Mouse (Mus musculus) CH12.LX (cell line): ENCODE results near the gene Casr. TPM values are rescaled to one million over a fixed set of nuclear protein-coding genes. Genes with fewer than 3 reads are reported as not detected.

ENCODE experiments used
- DNase-seq: peaks from one replicate; pipeline ENCODE4 v3.0.0-alpha.2; 2013; ENCODE audit errors: extremely low read depth
- H3K27ac ChIP-seq: 2 replicates; pipeline ENCODE4 v1.5.1; 2012; ENCODE audit warnings: low read depth, mild to moderate bottlenecking, control low read depth, moderate library complexity; ENCODE audit not compliant: insufficient read depth
- H3K27me3 ChIP-seq: replicated peaks from 2 replicates; pipeline ENCODE3; 2012; ENCODE audit warnings: inconsistent platforms
- H3K36me3 ChIP-seq, 2 experiments: replicated peaks in 1 of 2; 2 replicates each; pipeline versions ENCODE3 to v1.6.1; 2012; ENCODE audit warnings: inconsistent platforms in 1 of 2, low read length in 1 of 2, mild to moderate bottlenecking in 1 of 2, mixed read lengths in 1 of 2, moderate library complexity in 1 of 2; ENCODE audit not compliant: control insufficient read depth in 1 of 2, insufficient read depth in 1 of 2
- H3K4me1 ChIP-seq, 2 experiments: 2 replicates each; pipeline ENCODE4 v1.6.1; 2012; ENCODE audit warnings: inconsistent platforms in 1 of 2, moderate library complexity in 1 of 2; ENCODE audit not compliant: insufficient read depth in 2 of 2, control insufficient read depth in 1 of 2
- H3K4me2 ChIP-seq: 2 replicates; pipeline ENCODE4 v1.6.1; 2012; ENCODE audit warnings: low read depth, mild to moderate bottlenecking, control low read depth; ENCODE audit not compliant: poor library complexity, insufficient read depth, severe bottlenecking
- H3K4me3 ChIP-seq, 3 experiments: fragments of 150-350 bp in 1 of 3; sonication (generic) in 1 of 3; replicated peaks in 1 of 3; 2 replicates each; pipeline versions ENCODE3 to v1.5.1; 2011 to 2012; ENCODE audit warnings: low read depth in 2 of 3, low read length in 2 of 3, mild to moderate bottlenecking in 2 of 3, moderate library complexity in 2 of 3, control low read depth in 1 of 3, improper control_type of control experiment in 1 of 3, inconsistent platforms in 1 of 3, mixed read lengths in 1 of 3; ENCODE audit not compliant: poor library complexity in 1 of 3
- H3K79me2 ChIP-seq: replicated peaks from 2 replicates; pipeline ENCODE4 v1.6.1; 2012; ENCODE audit warnings: mild to moderate bottlenecking, moderate library complexity; ENCODE audit not compliant: control insufficient read depth, poor library complexity, insufficient read depth, severe bottlenecking; ENCODE audit errors: extremely low read depth
- H3K9ac ChIP-seq: 2 replicates; pipeline ENCODE4 v1.6.1; 2012; ENCODE audit warnings: low read depth, mild to moderate bottlenecking, control low read depth, moderate library complexity; ENCODE audit not compliant: insufficient read depth
- H3K9me3 ChIP-seq: replicated peaks from 2 replicates; pipeline ENCODE3; 2012; ENCODE audit warnings: low read length, inconsistent platforms, mixed read lengths
- BHLHE40 ChIP-seq: IDR thresholded peaks from 2 replicates; pipeline ENCODE4 v1.6.1; 2011; ENCODE audit warnings: mild to moderate bottlenecking, low read depth, low read length, improper control_type of control experiment
- CHD1 ChIP-seq: IDR thresholded peaks from 2 replicates; pipeline ENCODE4 v1.6.1; 2012; ENCODE audit warnings: low read depth, low read length, improper control_type of control experiment, inconsistent platforms
- CHD2 ChIP-seq: IDR thresholded peaks from 2 replicates; pipeline ENCODE4 v1.6.1; 2011; ENCODE audit warnings: low read length, improper control_type of control experiment
- CTCF ChIP-seq, 2 experiments: IDR thresholded peaks in 1 of 2; conservative IDR thresholded peaks in 1 of 2; 2 replicates each; pipeline ENCODE4 v1.5.1; 2011 to 2012; ENCODE audit warnings: low read depth in 2 of 2, low read length in 2 of 2, improper control_type of control experiment in 1 of 2, inconsistent platforms in 1 of 2, mild to moderate bottlenecking in 1 of 2, moderate library complexity in 1 of 2
- E2F4 ChIP-seq: IDR thresholded peaks from 2 replicates; pipeline ENCODE4 v1.6.1; 2011; ENCODE audit warnings: low read depth, low read length, improper control_type of control experiment; ENCODE audit not compliant: insufficient replicate concordance
- ELF1 ChIP-seq: IDR thresholded peaks from 2 replicates; pipeline ENCODE4 v1.6.1; 2014; ENCODE audit warnings: low read depth, mild to moderate bottlenecking, inconsistent platforms, low read length, improper control_type of control experiment
- EP300 ChIP-seq: IDR thresholded peaks from 2 replicates; pipeline ENCODE4 v1.6.1; 2011; ENCODE audit warnings: low read length, improper control_type of control experiment
- ETS1 ChIP-seq: conservative IDR thresholded peaks from 2 replicates; pipeline ENCODE4 v1.6.1; 2012; ENCODE audit warnings: low read depth, mild to moderate bottlenecking, inconsistent platforms, low read length, improper control_type of control experiment, moderate library complexity
- GABPA ChIP-seq: IDR thresholded peaks from 2 replicates; pipeline ENCODE4 v1.6.1; 2012; ENCODE audit warnings: low read depth, low read length, improper control_type of control experiment, inconsistent platforms; ENCODE audit not compliant: insufficient replicate concordance
- HCFC1 ChIP-seq: IDR thresholded peaks from 2 replicates; pipeline ENCODE4 v1.6.1; 2012; ENCODE audit warnings: low read depth, mild to moderate bottlenecking, inconsistent platforms, low read length, improper control_type of control experiment
- IRF4 ChIP-seq: IDR thresholded peaks from 2 replicates; pipeline ENCODE4 v1.6.1; 2014; ENCODE audit warnings: low read depth, mild to moderate bottlenecking, inconsistent platforms, low read length, improper control_type of control experiment
- JUN ChIP-seq: IDR thresholded peaks from 2 replicates; pipeline ENCODE4 v1.6.1; 2011; ENCODE audit warnings: low read depth, mild to moderate bottlenecking, low read length, improper control_type of control experiment, moderate library complexity; ENCODE audit not compliant: insufficient read depth
- JUND ChIP-seq: conservative IDR thresholded peaks from 2 replicates; pipeline ENCODE4 v1.6.1; 2011; ENCODE audit warnings: low read depth, low read length, improper control_type of control experiment
- KAT2A ChIP-seq: IDR thresholded peaks from 2 replicates; pipeline ENCODE4 v1.6.1; 2012; ENCODE audit warnings: low read length, improper control_type of control experiment, inconsistent platforms; ENCODE audit not compliant: insufficient replicate concordance
- MAFK ChIP-seq: IDR thresholded peaks from 2 replicates; pipeline ENCODE4 v1.6.1; 2011; ENCODE audit warnings: low read length, improper control_type of control experiment; ENCODE audit not compliant: insufficient replicate concordance
- MAX ChIP-seq: IDR thresholded peaks from 2 replicates; pipeline ENCODE4 v1.6.1; 2011; ENCODE audit warnings: low read length, improper control_type of control experiment
- MAZ ChIP-seq: IDR thresholded peaks from 2 replicates; pipeline ENCODE4 v1.6.1; 2012; ENCODE audit warnings: low read depth, mild to moderate bottlenecking, inconsistent platforms, low read length, improper control_type of control experiment, moderate library complexity
- MEF2A ChIP-seq: IDR thresholded peaks from 2 replicates; pipeline ENCODE4 v1.6.1; 2014; ENCODE audit warnings: low read depth, mild to moderate bottlenecking, inconsistent platforms, low read length, improper control_type of control experiment, borderline replicate concordance
- MXI1 ChIP-seq: IDR thresholded peaks from 2 replicates; pipeline ENCODE4 v1.6.1; 2011; ENCODE audit warnings: mild to moderate bottlenecking, low read depth, low read length, improper control_type of control experiment
- MYC ChIP-seq: IDR thresholded peaks from 2 replicates; pipeline ENCODE4 v1.6.1; 2011; ENCODE audit warnings: low read depth, mild to moderate bottlenecking, improper control_type of control experiment, low read length
- NELFE ChIP-seq: IDR thresholded peaks from 2 replicates; pipeline ENCODE4 v1.6.1; 2011; ENCODE audit warnings: low read depth, low read length, improper control_type of control experiment
- NRF1 ChIP-seq: IDR thresholded peaks from 2 replicates; pipeline ENCODE4 v1.6.1; 2014; ENCODE audit warnings: low read depth, mild to moderate bottlenecking, inconsistent platforms, low read length, improper control_type of control experiment, moderate library complexity
- PAX5 ChIP-seq: IDR thresholded peaks from 2 replicates; pipeline ENCODE4 v1.6.1; 2012; ENCODE audit warnings: low read length, inconsistent platforms, mixed read lengths
- POLR2A ChIP-seq: IDR thresholded peaks from 2 replicates; pipeline ENCODE4 v1.6.1; 2011; ENCODE audit warnings: low read depth, mild to moderate bottlenecking, improper control_type of control experiment, low read length
- POLR2AphosphoS2 ChIP-seq: IDR thresholded peaks from 2 replicates; pipeline ENCODE4 v1.6.1; 2011; ENCODE audit warnings: low read depth, low read length, improper control_type of control experiment
- RAD21 ChIP-seq: IDR thresholded peaks from 2 replicates; pipeline ENCODE4 v1.6.1; 2011; ENCODE audit warnings: low read depth, mild to moderate bottlenecking, low read length, improper control_type of control experiment, moderate library complexity
- RCOR1 ChIP-seq: conservative IDR thresholded peaks from 2 replicates; pipeline ENCODE4 v1.6.1; 2012; ENCODE audit warnings: low read depth, mild to moderate bottlenecking, inconsistent platforms, low read length, improper control_type of control experiment
- SIN3A ChIP-seq: IDR thresholded peaks from 2 replicates; pipeline ENCODE4 v1.6.1; 2012; ENCODE audit warnings: low read length, improper control_type of control experiment, inconsistent platforms
- SMC3 ChIP-seq: IDR thresholded peaks from 2 replicates; pipeline ENCODE4 v1.6.1; 2011; ENCODE audit warnings: low read depth, low read length, improper control_type of control experiment
- TBP ChIP-seq: conservative IDR thresholded peaks from 2 replicates; pipeline ENCODE4 v1.6.1; 2011; ENCODE audit warnings: low read depth, low read length, improper control_type of control experiment
- TCF12 ChIP-seq: IDR thresholded peaks from 2 replicates; pipeline ENCODE4 v1.6.1; 2014; ENCODE audit warnings: low read depth, mild to moderate bottlenecking, inconsistent platforms, low read length, improper control_type of control experiment
- UBTF ChIP-seq: IDR thresholded peaks from 2 replicates; pipeline ENCODE4 v1.6.1; 2012; ENCODE audit warnings: low read depth, mild to moderate bottlenecking, inconsistent platforms, low read length, improper control_type of control experiment, moderate library complexity
- USF1 ChIP-seq: IDR thresholded peaks from 2 replicates; pipeline ENCODE4 v1.6.1; 2014; ENCODE audit warnings: low read depth, mild to moderate bottlenecking, inconsistent platforms, low read length, improper control_type of control experiment
- USF2 ChIP-seq: conservative IDR thresholded peaks from 2 replicates; pipeline ENCODE4 v1.6.1; 2011; ENCODE audit warnings: low read depth, low read length, improper control_type of control experiment
- ZC3H11A ChIP-seq: IDR thresholded peaks from 2 replicates; pipeline ENCODE4 v1.6.1; 2012; ENCODE audit warnings: low read depth, mild to moderate bottlenecking, inconsistent platforms, low read length, improper control_type of control experiment
- ZKSCAN1 ChIP-seq: IDR thresholded peaks from 2 replicates; pipeline ENCODE4 v1.6.1; 2012; ENCODE audit warnings: low read depth, inconsistent platforms, low read length, improper control_type of control experiment, borderline replicate concordance
- ZMIZ1 ChIP-seq: IDR thresholded peaks from 2 replicates; pipeline ENCODE4 v1.6.1; 2012; ENCODE audit warnings: low read depth, mild to moderate bottlenecking, inconsistent platforms, low read length, improper control_type of control experiment
- ZNF384 ChIP-seq: IDR thresholded peaks from 2 replicates; pipeline ENCODE4 v1.6.1; 2012; ENCODE audit warnings: low read depth, low read length, improper control_type of control experiment, inconsistent platforms
- dilution Hi-C: fragments of 300-500 bp; cut with MboI; formaldehyde crosslinking; loops from 2 replicates; pipeline ENCODE4 v1.14.3; 2020; ENCODE audit warnings: low sequenced_read_pairs; ENCODE audit not compliant: extremely low pct_unique_long_range_greater_than_20kb, extremely low pct_ligation_motif_present
- in situ Hi-C: fragments of 300-500 bp; cut with MboI; formaldehyde crosslinking; loops from 3 replicates; pipeline ENCODE4 v1.14.3; 2019; ENCODE audit warnings: low sequenced_read_pairs, low pct_ligation_motif_present, low pct_unique_long_range_greater_than_20kb, mixed read lengths
- polyA plus RNA-seq: library from polyadenylated mRNA; unstranded; fragments of >175 nt; gene quantifications from 2 replicates; pipeline ENCODE4 v1.2.1, GENCODE M21; 2012; ENCODE audit warnings: low read depth; ENCODE audit not compliant: insufficient read length
- total RNA-seq, 2 experiments: library from RNA; depleted of rRNA; stranded (reverse); fragments of 300-350 nt in 1 of 2; fragments of >200 nt in 1 of 2; gene quantifications; 2 replicates each; pipeline ENCODE4 v1.2.3; 2012 to 2014

Casr gene
- total and polyA plus RNA-seq, 3 experiments, result 0.35 to 0.63 (median 0.59) TPM

GRCm38 (mm10) chr16:36540834-36541233 lies 21.1 kb downstream of the Casr start:
- DNase-seq, result peak; percentile 96
- dilution Hi-C loops, result no loop called here

GRCm38 (mm10) chr16:36532981-36533687 lies 28.8 kb downstream of the Casr start:
- dilution Hi-C loops, result no loop called here

More at GRCm38 (mm10) chr16:36540834-36541233, 21.1 kb downstream of the Casr start:
- no peaks in the 10 kb centered on the region for H3K27me3 ChIP-seq
- no peak for TF ChIP-seq ZKSCAN1
- peak; percentile 81 for TF ChIP-seq CHD1
- TF ChIP-seq PAX5, result no peak
- TF ChIP-seq EP300, result peak; percentile 97
- TF ChIP-seq MXI1, result no peak
- 0 out of 2 replicates have a peak, but pooled peaks have one; percentile 47 for TF ChIP-seq MAX
- no peak for TF ChIP-seq USF2
- TF ChIP-seq CTCF (conservative IDR thresholded peaks at IDR 0.05 in 1 of 2, IDR thresholded peaks at IDR 0.05 in 1 of 2; ENCODE audit: low read depth in 2 of 2, low read length in 2 of 2), result no peak
- TF ChIP-seq BHLHE40, result peak; percentile 71
- TF ChIP-seq SIN3A, result peak; percentile 92; the same call in 1 of the 2 replicates
- TF ChIP-seq POLR2A, result peak; percentile 67
- TF ChIP-seq ZNF384, result peak; percentile 54; the same call in 1 of the 2 replicates
- TF ChIP-seq UBTF, result no peak
- peak; percentile 77; the same call in 1 of the 2 replicates for TF ChIP-seq MAFK
- TF ChIP-seq GABPA, result no peak
- peak; percentile 39 for TF ChIP-seq SMC3
- TF ChIP-seq TBP, result peak; percentile 68
- TF ChIP-seq RAD21, result peak; percentile 29
- 0 out of 2 replicates have a peak, but pooled peaks have one; percentile 20 for TF ChIP-seq NRF1
- TF ChIP-seq IRF4, result peak; percentile 95
- TF ChIP-seq MYC, result peak; percentile 73
- TF ChIP-seq JUN, result peak; percentile 85
- peak; percentile 88 for TF ChIP-seq CHD2
- TF ChIP-seq POLR2AphosphoS2, result no peak
- TF ChIP-seq ETS1, result peak; percentile 99
- TF ChIP-seq E2F4, result no peak
- TF ChIP-seq RCOR1, result peak; percentile 81; the same call in 1 of the 2 replicates
- no peak for TF ChIP-seq KAT2A
- TF ChIP-seq ZC3H11A, result peak; percentile 3; the same call in 1 of the 2 replicates
- peak; percentile 47 for TF ChIP-seq HCFC1
- no peak for TF ChIP-seq ZMIZ1
- TF ChIP-seq MEF2A, result peak; percentile 90
- TF ChIP-seq TCF12, result peak; percentile 96
- no peak for TF ChIP-seq USF1
- TF ChIP-seq ELF1, result peak; percentile 94
- TF ChIP-seq JUND, result peak; percentile 81
- no peak for TF ChIP-seq NELFE
- peak; percentile 95 for TF ChIP-seq MAZ
- peak overlapping the region; percentile 60; the same call in 1 of the 2 replicates for H3K27ac ChIP-seq
- peak overlapping the region; percentile 19 to 39 (median 23) for H3K4me3 ChIP-seq
- peaks cover 11 to 28% of the 10 kb centered on the region in 2 experiments for H3K4me1 ChIP-seq
- H3K9me3 ChIP-seq, result no peaks in the 10 kb centered on the region
- in situ Hi-C loops, result no loop called here
- no peaks in the 10 kb centered on the region for H3K36me3 ChIP-seq
- 0 out of 2 replicates have a peak overlapping the region, but pooled peaks have one; percentile 37 for H3K9ac ChIP-seq
- peak overlapping the region; percentile 85 for H3K4me2 ChIP-seq
- H3K79me2 ChIP-seq, result no peaks in the 10 kb centered on the region

More at GRCm38 (mm10) chr16:36532981-36533687, 28.8 kb downstream of the Casr start:
- Histone ChIP-seq H3K4me1 (peaks cover 15 to 39% of the 10 kb centered on the region in 2 experiments), H3K27me3 (no peaks in the 10 kb centered on the region), H3K4me2 (peak overlapping the region; percentile 13; the same call in 1 of the 2 replicates), H3K36me3 (no peaks in the 10 kb centered on the region), H3K79me2 (no peaks in the 10 kb centered on the region), H3K4me3 (no peak overlapping the region), H3K9ac (no peak overlapping the region), H3K9me3 (no peaks in the 10 kb centered on the region), H3K27ac (no peak overlapping the region)
- DNase-seq, result peak; percentile 60
- in situ Hi-C loops, result no loop called here
- 0 out of 2 replicates have a peak, but pooled peaks have one; percentile 13 for TF ChIP-seq ETS1
- TF ChIP-seq IRF4, result 0 out of 2 replicates have a peak, but pooled peaks have one; percentile 31
- no peak for TF ChIP-seq NELFE
- peak; percentile 17; the same call in 1 of the 2 replicates for TF ChIP-seq ELF1
- TF ChIP-seq MAZ, result 0 out of 2 replicates have a peak, but pooled peaks have one; percentile 24
